Mouse (Mus musculus) heart, embryonic 11.5 days (tissue): ENCODE data around the gene Spata46. TPM values are rescaled to one million over a fixed set of nuclear protein-coding genes. Genes with fewer than 3 reads are reported as not detected.

ENCODE experiments used
- ATAC-seq: fragments of 200-750 bp; cut with Nextera tagmentation; replicated peaks from 2 replicates; pipeline ENCODE4 v1.8.0; 2017; ENCODE audit warnings: moderate library complexity; ENCODE audit not compliant: insufficient number of reproducible peaks, low FRiP score, low TSS enrichment
- H3K27ac ChIP-seq: fragments of 300-500 bp; sonication (generic); 2 replicates; pipeline ENCODE4 v1.5.1; 2014; ENCODE audit warnings: mild to moderate bottlenecking, low read depth, low read length
- H3K27me3 ChIP-seq: fragments of 300-500 bp; sonication (generic); 2 replicates; pipeline ENCODE4 v1.6.1; 2014; ENCODE audit warnings: mild to moderate bottlenecking, low read length, mixed read lengths; ENCODE audit not compliant: control insufficient read depth, insufficient read depth
- H3K36me3 ChIP-seq: fragments of 300-500 bp; sonication (generic); 2 replicates; pipeline ENCODE4 v1.6.1; 2014; ENCODE audit warnings: mild to moderate bottlenecking, low read length, moderate library complexity, mixed read lengths; ENCODE audit not compliant: control insufficient read depth, insufficient read depth
- H3K4me1 ChIP-seq: fragments of 300-500 bp; sonication (generic); 2 replicates; pipeline ENCODE4 v1.6.1; 2014; ENCODE audit warnings: low read length; ENCODE audit not compliant: control insufficient read depth, insufficient read depth
- H3K4me2 ChIP-seq: fragments of 300-500 bp; sonication (generic); 2 replicates; pipeline ENCODE4 v1.6.1; 2014; ENCODE audit warnings: mild to moderate bottlenecking, moderate library complexity
- H3K4me3 ChIP-seq: fragments of 300-500 bp; sonication (generic); 2 replicates; pipeline ENCODE4 v1.5.1; 2014; ENCODE audit warnings: low read depth, low read length
- H3K9ac ChIP-seq: fragments of 300-500 bp; sonication (generic); 2 replicates; pipeline ENCODE4 v1.6.1; 2014; ENCODE audit warnings: mild to moderate bottlenecking, low read depth, low read length, moderate library complexity
- H3K9me3 ChIP-seq: fragments of 300-500 bp; sonication (generic); replicated peaks from 2 replicates; pipeline ENCODE4 v1.6.1; 2016; ENCODE audit warnings: low read length; ENCODE audit not compliant: control insufficient read depth
- WGBS: fragments of 180-500 bp; shearing (Covaris S2); extraction: QIAGEN DNeasy Blood & Tissue Kit; methylation state at CpG from one replicate; pipeline ENCODE4 v1.1.7; 2014; ENCODE audit not compliant: insufficient replicate concordance; 5-methylcytosine and 5-hydroxymethylcytosine counted together
- polyA plus RNA-seq: library from polyadenylated mRNA; unstranded; fragments of >200 nt; fragmentation: Nextera tagmentation; extraction: Ambion mirVana; gene quantifications from 2 replicates; pipeline ENCODE4 v1.2.1, GENCODE M21; 2014

Gene Spata46
- polyA plus RNA-seq, 1 experiment from 2014 or later = 3.0 TPM

DNA sequence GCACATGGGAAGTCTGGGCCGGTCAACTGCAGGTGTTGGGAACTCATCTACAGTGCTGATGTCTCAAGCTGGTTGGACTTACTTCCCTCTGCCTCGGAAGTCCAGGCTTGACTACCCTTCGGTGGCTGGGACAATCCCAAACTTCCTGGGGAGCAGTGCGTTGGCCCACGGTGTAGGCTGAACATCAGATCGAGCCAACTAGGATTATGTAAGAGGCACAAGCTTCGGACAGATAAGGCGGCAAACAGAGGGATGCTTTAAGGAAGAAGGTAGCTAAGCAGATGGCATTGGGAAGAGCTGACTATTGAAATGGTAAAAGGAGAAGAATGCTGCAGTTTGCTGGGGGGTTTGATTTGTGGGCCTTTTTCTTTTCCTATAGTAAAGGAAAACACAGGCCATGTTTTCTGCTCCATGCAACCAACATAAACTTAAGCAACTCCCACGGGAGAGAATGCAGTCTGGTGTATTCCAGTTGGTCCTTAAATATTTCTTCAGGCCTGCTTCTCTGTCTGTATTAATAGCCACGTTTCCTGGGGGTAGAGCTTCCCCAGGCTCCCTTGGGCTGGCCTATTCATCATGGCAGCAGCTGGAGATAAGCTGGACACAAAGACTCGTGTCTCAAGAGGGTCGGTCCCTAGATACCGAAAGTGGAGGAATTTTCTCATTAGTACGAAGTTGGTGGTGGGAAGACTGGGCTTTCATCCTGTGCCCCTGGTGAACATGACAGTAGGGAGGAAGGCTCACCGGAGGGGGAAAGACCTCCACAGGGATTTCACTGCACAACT lies 13.6 kb upstream of the Spata46 start:
- Histone ChIP-seq H3K4me1 (peaks cover 11% of the 10 kb centered on the region; the same call in 1 of the 2 replicates), H3K9me3 (no peaks in the 10 kb centered on the region), H3K9ac (no peak overlapping the region), H3K4me2 (no peak overlapping the region), H3K36me3 (no peaks in the 10 kb centered on the region), H3K27ac (no peak overlapping the region), H3K4me3 (no peak overlapping the region), H3K27me3 (no peaks in the 10 kb centered on the region)
- ATAC-seq = no peak
- WGBS = 65% methylated on average over 15 of the region's 15 CpGs

DNA sequence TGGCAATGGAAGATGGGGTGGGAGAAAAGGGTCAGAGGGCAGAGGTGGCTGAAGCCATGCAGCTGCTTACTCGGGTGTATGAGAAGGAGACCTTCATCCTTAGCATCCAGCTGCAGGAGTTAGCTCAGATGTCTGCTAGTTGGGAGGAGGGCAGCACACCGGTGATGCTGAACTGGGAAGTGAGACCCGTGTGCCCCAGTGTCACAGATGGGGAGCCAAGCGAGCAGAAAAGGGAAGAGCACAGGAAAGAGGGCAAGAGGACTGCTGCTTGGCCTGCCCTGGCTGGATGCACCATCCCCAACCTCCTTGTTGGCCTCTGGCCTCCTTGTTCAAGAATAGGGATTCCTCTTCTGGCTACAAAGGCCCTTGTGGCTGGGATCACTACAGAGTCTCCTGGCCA lies 9.1 kb upstream of the Spata46 start:
- WGBS = 83% methylated on average over 4 of the region's 4 CpGs
- H3K36me3 ChIP-seq = 0 out of 2 replicates have a peak, but pooled peaks cover 2% of the 10 kb centered on the region

DNA sequence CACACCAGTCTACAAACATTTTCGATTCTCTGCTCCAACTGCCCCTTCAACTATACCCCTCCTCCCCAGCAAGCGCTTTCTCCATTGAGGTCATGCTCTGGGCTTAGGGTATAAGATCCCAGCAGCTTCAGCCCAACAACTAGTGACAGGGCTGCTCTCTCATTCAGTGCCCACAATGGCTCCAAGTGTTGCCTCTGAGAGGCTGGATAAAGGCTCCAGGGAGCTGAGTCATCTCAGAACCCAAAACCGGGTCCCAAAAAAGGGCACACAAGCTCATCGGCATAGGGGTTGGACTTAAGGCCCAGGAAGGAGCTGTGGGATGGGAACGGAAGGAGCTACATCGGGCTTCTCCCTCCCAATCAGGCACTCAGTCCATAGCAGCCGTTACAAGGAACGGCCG lies 6.9 kb upstream of the Spata46 start:
- H3K36me3 ChIP-seq = 0 out of 2 replicates have a peak, but pooled peaks cover 2% of the 10 kb centered on the region
- no peak overlapping the region for H3K9ac ChIP-seq
- H3K4me2 ChIP-seq = no peak overlapping the region
- WGBS = 93% methylated on average over 9 of the region's 9 CpGs
- H3K4me3 ChIP-seq = no peak overlapping the region
- H3K27me3 ChIP-seq = no peaks in the 10 kb centered on the region
- no peak overlapping the region for H3K27ac ChIP-seq
- no peaks in the 10 kb centered on the region for H3K4me1 ChIP-seq
- no peaks in the 10 kb centered on the region for H3K9me3 ChIP-seq
- ATAC-seq = no peak

More for the DNA sequence above, 9.1 kb upstream of the Spata46 start:
- 0 out of 2 replicates have a peak, but pooled peaks cover 9% of the 10 kb centered on the region for H3K4me1 ChIP-seq
- no peak overlapping the region for H3K9ac ChIP-seq
- H3K9me3 ChIP-seq = no peaks in the 10 kb centered on the region
- no peak overlapping the region for H3K4me2 ChIP-seq
- H3K4me3 ChIP-seq = no peak overlapping the region
- ATAC-seq = no peak
- no peak overlapping the region for H3K27ac ChIP-seq
- H3K27me3 ChIP-seq = no peaks in the 10 kb centered on the region

DNA sequence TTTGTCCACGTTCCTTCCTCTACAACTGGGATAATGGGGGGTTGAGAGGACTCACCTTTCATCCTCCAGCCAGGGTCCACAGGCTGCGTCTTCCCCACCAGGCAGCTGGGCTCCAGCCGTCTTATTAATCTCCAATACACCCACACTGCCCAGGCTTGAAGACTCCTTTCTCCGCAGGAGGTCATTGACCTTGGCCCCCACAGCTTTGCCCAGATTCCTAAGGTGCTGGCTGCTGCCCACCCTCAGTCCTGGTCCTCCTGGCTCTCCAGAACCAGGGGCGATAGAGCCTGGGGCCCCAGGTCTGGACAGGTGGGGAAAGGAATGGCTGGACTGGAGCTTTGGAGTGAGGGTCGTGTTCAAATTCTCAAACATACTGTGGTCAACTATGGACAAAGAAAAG lies 6.1 kb upstream of the Spata46 start:
- no peaks in the 10 kb centered on the region for H3K27me3 ChIP-seq
- no peak overlapping the region for H3K4me2 ChIP-seq
- H3K27ac ChIP-seq = no peak overlapping the region
- H3K36me3 ChIP-seq = 0 out of 2 replicates have a peak, but pooled peaks cover 2% of the 10 kb centered on the region
- no peak overlapping the region for H3K9ac ChIP-seq
- H3K4me1 ChIP-seq = no peaks in the 10 kb centered on the region
- no peak for ATAC-seq
- no peaks in the 10 kb centered on the region for H3K9me3 ChIP-seq
- 78% methylated on average over 6 of the region's 6 CpGs for WGBS
- no peak overlapping the region for H3K4me3 ChIP-seq

DNA sequence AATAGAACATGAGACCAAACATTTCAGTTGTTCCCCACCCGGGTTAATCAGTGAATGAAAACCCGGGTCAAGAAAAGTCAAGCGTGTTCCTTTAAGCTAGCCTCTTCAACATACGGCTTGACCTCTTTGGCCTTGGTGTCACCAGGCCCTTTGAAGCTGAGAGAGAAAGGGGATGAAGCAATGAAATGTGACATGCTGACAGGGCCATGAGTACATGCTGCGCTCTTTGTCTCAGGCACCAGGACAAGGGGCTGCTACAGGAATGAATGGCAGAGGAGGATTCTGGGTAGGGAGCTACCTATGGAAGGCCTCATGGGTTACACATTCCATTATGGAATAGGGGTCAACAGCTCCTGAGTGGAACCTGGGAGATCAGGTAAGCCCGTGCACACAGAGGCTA lies 5.5 kb upstream of the Spata46 start:
- Histone ChIP-seq H3K9me3 (no peaks in the 10 kb centered on the region), H3K9ac (no peak overlapping the region), H3K4me3 (no peak overlapping the region), H3K27ac (no peak overlapping the region), H3K36me3 (0 out of 2 replicates have a peak, but pooled peaks cover 2% of the 10 kb centered on the region), H3K4me1 (no peaks in the 10 kb centered on the region), H3K27me3 (no peaks in the 10 kb centered on the region), H3K4me2 (no peak overlapping the region)
- WGBS = 70% methylated on average over 6 of the region's 6 CpGs
- no peak for ATAC-seq

DNA sequence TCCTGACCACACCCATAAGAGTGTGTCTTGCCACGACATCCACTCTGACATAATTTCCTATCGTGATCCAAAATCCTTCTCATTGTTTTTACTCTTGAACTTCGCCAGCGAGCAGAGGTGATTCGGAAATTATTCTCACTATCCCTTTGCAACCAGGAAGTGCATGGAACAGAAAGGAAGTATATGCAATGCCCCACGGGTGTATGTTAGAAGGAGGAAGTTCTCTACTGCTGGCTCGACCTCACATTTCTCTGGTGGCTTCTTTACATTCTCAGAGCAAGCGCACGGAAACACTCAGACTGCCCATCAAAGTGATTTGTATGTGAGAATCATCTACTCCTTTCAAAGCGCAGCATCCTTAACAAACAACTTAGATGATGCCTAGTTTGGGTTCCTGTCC lies 3.6 kb upstream of the Spata46 start:
- Histone ChIP-seq H3K27ac (no peak overlapping the region), H3K27me3 (no peaks in the 10 kb centered on the region), H3K9me3 (no peaks in the 10 kb centered on the region), H3K4me3 (no peak overlapping the region), H3K36me3 (0 out of 2 replicates have a peak, but pooled peaks cover 2% of the 10 kb centered on the region), H3K4me1 (no peaks in the 10 kb centered on the region), H3K4me2 (no peak overlapping the region), H3K9ac (no peak overlapping the region)
- 83% methylated on average over 10 of the region's 10 CpGs for WGBS
- no peak for ATAC-seq

DNA sequence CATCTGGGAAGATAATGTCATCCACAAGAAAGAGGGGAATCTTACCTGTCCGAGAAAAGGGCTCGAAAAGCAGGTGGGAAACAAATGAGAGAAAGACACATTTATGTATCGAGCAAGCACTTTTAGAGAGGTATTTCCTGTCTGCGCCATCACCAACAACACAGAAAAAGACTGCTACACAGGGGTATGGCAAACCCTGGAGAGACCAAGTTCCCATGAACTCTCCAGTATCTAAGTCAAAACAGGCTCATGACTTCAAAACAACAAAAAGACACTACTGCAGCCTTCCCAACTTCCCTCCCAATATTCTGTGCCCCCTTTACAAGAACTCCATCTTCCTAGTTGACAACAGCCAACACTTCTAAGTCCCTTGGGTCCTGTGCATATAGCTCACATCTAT lies 2.4 kb upstream of the Spata46 start, which contains the start of gene Gm7694:
Gene Gm7694 (minus strand): TSS at position 101 of the 400 bp plus-strand sequence.
- Histone ChIP-seq H3K36me3 (no peaks in the 10 kb centered on the region), H3K4me3 (no peak within 1 kb of the TSS), H3K4me2 (no peak within 1 kb of the TSS), H3K9me3 (no peaks in the 10 kb centered on the region), H3K9ac (no peak within 1 kb of the TSS), H3K27ac (no peak within 1 kb of the TSS), H3K27me3 (no peaks in the 10 kb centered on the region), H3K4me1 (no peaks in the 10 kb centered on the region)
- ATAC-seq = no peak
- WGBS = 90% methylated on average over 4 of the region's 4 CpGs

DNA sequence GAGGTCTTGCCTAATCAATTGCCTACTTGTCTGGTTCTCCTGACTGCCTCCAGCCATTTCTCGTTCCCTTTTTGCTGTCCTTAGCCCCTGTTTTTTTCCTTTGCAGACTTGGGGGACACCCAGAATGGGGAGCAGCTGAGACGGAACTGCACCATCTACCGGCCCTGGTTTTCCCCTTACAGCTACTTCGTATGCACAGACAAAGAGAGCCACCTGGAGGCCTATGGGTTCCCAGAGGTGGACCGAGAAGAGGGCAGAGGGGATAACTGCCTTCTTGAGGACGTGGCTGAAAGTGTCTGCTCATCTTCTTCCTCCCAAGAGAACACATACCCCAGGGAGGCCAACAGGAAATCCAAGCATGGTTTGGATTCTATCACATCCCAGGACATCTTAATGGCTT lies 2.8 kb downstream of the Spata46 start:
- 76% methylated on average over 6 of the region's 6 CpGs for WGBS
- Histone ChIP-seq H3K4me1 (no peaks in the 10 kb centered on the region), H3K4me2 (no peak overlapping the region), H3K27me3 (no peaks in the 10 kb centered on the region), H3K4me3 (no peak overlapping the region), H3K9me3 (no peaks in the 10 kb centered on the region), H3K9ac (no peak overlapping the region), H3K27ac (no peak overlapping the region), H3K36me3 (no peaks in the 10 kb centered on the region)
- ATAC-seq = no peak

DNA sequence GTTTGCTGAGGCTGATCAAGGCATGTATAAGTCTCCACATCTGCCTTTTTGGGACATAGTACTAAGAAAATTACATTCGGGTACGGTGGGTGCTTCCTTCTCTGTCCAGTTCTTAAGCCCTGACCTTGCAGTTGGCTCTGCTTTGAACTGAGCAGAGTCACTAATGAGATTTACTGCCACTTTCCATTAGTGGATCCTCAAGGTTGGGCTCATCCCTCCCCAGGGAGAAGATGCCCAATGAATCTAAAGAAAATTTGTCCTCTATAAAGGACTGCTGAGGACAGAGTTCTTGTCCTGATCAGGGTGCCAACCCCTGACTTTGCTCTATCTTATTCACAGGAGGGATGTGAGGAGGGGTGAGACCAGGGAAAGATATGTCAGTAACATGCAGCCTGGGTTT lies 13.4 kb downstream of the Spata46 start:
- Histone ChIP-seq H3K9me3 (no peaks in the 10 kb centered on the region), H3K4me3 (no peak overlapping the region), H3K27me3 (no peaks in the 10 kb centered on the region), H3K9ac (no peak overlapping the region), H3K4me2 (no peak overlapping the region), H3K36me3 (no peaks in the 10 kb centered on the region; the same call in 1 of the 2 replicates), H3K4me1 (no peaks in the 10 kb centered on the region), H3K27ac (no peak overlapping the region)
- 82% methylated on average over 2 of the region's 2 CpGs for WGBS
- no peak for ATAC-seq
